8 mouse cellular contexts compared by ENCODE assay signal in genomic region chr13:43183248-43184055, GRCm38 (mm10). TPM values are rescaled to one million over a fixed set of nuclear protein-coding genes. Genes with fewer than 3 reads are reported as not detected.
DNase-seq lines count a peak whose midpoint lies in the region; ATAC-seq and TF ChIP-seq lines count a peak whose summit lies in the region.

No protein-coding gene starts in this region.

- WGBS in heart, postnatal 0 days: 55% methylated on average over 8 of the region's 8 CpGs
- WGBS in hindbrain, embryonic 13.5 days: 63% methylated on average over 8 of the region's 8 CpGs
- WGBS in midbrain, embryonic 15.5 days: 35% methylated on average over 8 of the region's 8 CpGs

- peak overlapping the region; percentile 52 for H3K4me2 ChIP-seq in heart, postnatal 0 days (ENCODE audit: low read depth, low read length)
- peak overlapping the region; percentile 49 for H3K4me2 ChIP-seq in hindbrain, embryonic 13.5 days
- peak overlapping the region; percentile 58 for H3K4me2 ChIP-seq in midbrain, embryonic 15.5 days

- TF ChIP-seq EP300 in heart, postnatal 0 days (IDR thresholded peaks at IDR 0.05; ENCODE audit: low read depth): no peak

- no peak overlapping the region; the same call in 1 of the 2 replicates for H3K9ac ChIP-seq in heart, postnatal 0 days (replicated peaks; ENCODE audit: low read depth, low read length)
- H3K9ac ChIP-seq in hindbrain, embryonic 13.5 days: no peak overlapping the region
- peak overlapping the region; percentile 4; the same call in 1 of the 2 replicates for H3K9ac ChIP-seq in midbrain, embryonic 15.5 days

- ATAC-seq in heart, postnatal 0 days (ENCODE audit: insufficient read depth, low read depth): peak; percentile 50
- 0 out of 2 replicates have a peak, but pooled peaks have one; percentile 37 for ATAC-seq in hindbrain, embryonic 13.5 days (ENCODE audit: low FRiP score)
- peak; percentile 66 for ATAC-seq in midbrain, embryonic 15.5 days (replicated peaks)
- ATAC-seq in erythroid progenitor cell, adult 5-6 weeks (replicated peaks; ENCODE audit: low FRiP score, poor library complexity, severe bottlenecking): no peak

- H3K27ac ChIP-seq in heart, postnatal 0 days (ENCODE audit: low read depth): no peak overlapping the region
- no peak overlapping the region for H3K27ac ChIP-seq in hindbrain, embryonic 13.5 days
- H3K27ac ChIP-seq in midbrain, embryonic 15.5 days: peak overlapping the region; percentile 42; the same call in 1 of the 2 replicates

- H3K4me3 ChIP-seq in heart, postnatal 0 days (ENCODE audit: low read depth, low read length): peak overlapping the region; percentile 29
- peak overlapping the region; percentile 23 for H3K4me3 ChIP-seq in hindbrain, embryonic 13.5 days
- peak overlapping the region; percentile 29 for H3K4me3 ChIP-seq in midbrain, embryonic 15.5 days

- H3K4me1 ChIP-seq in heart, postnatal 0 days (ENCODE audit: control insufficient read depth, insufficient read depth): no peaks in the 10 kb centered on the region; the same call in 1 of the 2 replicates
- H3K4me1 ChIP-seq in hindbrain, embryonic 13.5 days (replicated peaks): peaks cover 14% of the 10 kb centered on the region; the same call in 1 of the 2 replicates
- H3K4me1 ChIP-seq in midbrain, embryonic 15.5 days: peaks cover 10% of the 10 kb centered on the region

- DNase-seq in heart, postnatal 0 days (ENCODE audit: low spot score): no peak
- no peak for DNase-seq in heart, postnatal 25 days (ENCODE audit: low spot score)
- DNase-seq in ZHBTc4 (ENCODE audit: low read depth, low spot score): peak; percentile 84
- DNase-seq in adrenal gland, adult 2 months: no peak
- no peak for DNase-seq in spleen, adult 12 weeks (ENCODE audit: low spot score)

- H3K36me3 ChIP-seq in heart, postnatal 0 days (replicated peaks; ENCODE audit: control insufficient read depth, insufficient read depth, low read length): no peaks in the 10 kb centered on the region
- H3K36me3 ChIP-seq in hindbrain, embryonic 13.5 days: no peaks in the 10 kb centered on the region
- no peaks in the 10 kb centered on the region for H3K36me3 ChIP-seq in midbrain, embryonic 15.5 days (replicated peaks)

- H3K9me3 ChIP-seq in heart, postnatal 0 days (replicated peaks; ENCODE audit: control insufficient read depth, low read length): no peaks in the 10 kb centered on the region
- no peaks in the 10 kb centered on the region for H3K9me3 ChIP-seq in hindbrain, embryonic 13.5 days
- no peaks in the 10 kb centered on the region for H3K9me3 ChIP-seq in midbrain, embryonic 15.5 days

- H3K27me3 ChIP-seq in heart, postnatal 0 days (ENCODE audit: control insufficient read depth, insufficient read depth, low read length): no peaks in the 10 kb centered on the region
- 0 out of 2 replicates have a peak, but pooled peaks cover 4% of the 10 kb centered on the region for H3K27me3 ChIP-seq in hindbrain, embryonic 13.5 days
- H3K27me3 ChIP-seq in midbrain, embryonic 15.5 days (replicated peaks): no peaks in the 10 kb centered on the region

- no peak for TF ChIP-seq CTCF in heart, postnatal 0 days (IDR thresholded peaks at IDR 0.05; ENCODE audit: low read depth)

- intact Hi-C loops in heart, postnatal 25 days (cut with DNase I): loop anchor here (2.0 to 5.0 kb wide), 3 partner anchors 137 to 369 kb away; partner anchors contain the start of gene Nol7

RNA-seq across cellular contexts. Expression of gene Tbc1d7, which starts 12.2 kb away (rescaled TPM):
- 14.8 and 32.9 TPM in 2 replicates for total RNA-seq in heart, postnatal 0 days (2014; rRNA removed; ENCODE audit: low replicate concordance)
- 70.5 and 73.4 TPM in 2 replicates for polyA plus RNA-seq in heart, postnatal 0 days (2015; fragmentation: Nextera tagmentation; extraction: Ambion mirVana)
- total RNA-seq in heart, postnatal 25 days (2021): 10 to 100 TPM; 35.9 to 43.0 TPM
- 85.2 and 85.7 TPM in 2 replicates for polyA plus RNA-seq in hindbrain, embryonic 13.5 days (2015; fragmentation: Nextera tagmentation; extraction: Ambion mirVana)
- 84.9 and 93.0 TPM in 2 replicates for polyA plus RNA-seq in midbrain, embryonic 15.5 days (2015; fragmentation: Nextera tagmentation; extraction: Ambion mirVana)
- total RNA-seq in adrenal gland, adult 2 months (2021): 10 to 100 TPM; 16.1 to 22.6 TPM
- 12.6 and 19.5 TPM in 2 replicates for polyA plus RNA-seq in adrenal gland, adult 2 months (2012; rRNA removed)
- total RNA-seq in erythroid progenitor cell, adult 5-6 weeks (2015; ENCODE audit: low replicate concordance): 1.4 TPM in 1 of 2 replicates, not detected in the other
- 1.4 TPM in 1 of 2 replicates, not detected in the other for total RNA-seq in erythroid progenitor cell, adult 5-6 weeks (2017; ENCODE audit: low replicate concordance)
